Mouse (Mus musculus) heart, embryonic 13.5 days (tissue): ENCODE measurements around the gene Commd7. TPM values are rescaled to one million over a fixed set of nuclear protein-coding genes. Genes with fewer than 3 reads are reported as not detected.
"Not testable (repeated sequence)": the region's sequence is repeated elsewhere in the genome, so short reads cannot be mapped to it uniquely, and the experiment has no call there.

Experiments used
- ATAC-seq: fragments of 200-750 bp; cut with Nextera tagmentation; 2 replicates; pipeline ENCODE4 v1.8.0; 2017; ENCODE audit warnings: moderate TSS enrichment; ENCODE audit not compliant: insufficient number of reproducible peaks, low FRiP score, low TSS enrichment; ENCODE audit errors: extremely low read depth
- H3K27ac ChIP-seq: fragments of 300-500 bp; sonication (generic); replicated peaks from 2 replicates; pipeline ENCODE4 v1.5.1; 2015; ENCODE audit warnings: moderate library complexity, mild to moderate bottlenecking, inconsistent platforms
- H3K27me3 ChIP-seq: fragments of 300-500 bp; sonication (generic); replicated peaks from 2 replicates; pipeline ENCODE4 v1.6.1; 2015; ENCODE audit warnings: mild to moderate bottlenecking, inconsistent platforms
- H3K36me3 ChIP-seq: fragments of 300-500 bp; sonication (generic); 2 replicates; pipeline ENCODE4 v1.6.1; 2015; ENCODE audit warnings: mild to moderate bottlenecking, inconsistent platforms
- H3K4me1 ChIP-seq: fragments of 300-500 bp; sonication (generic); 2 replicates; pipeline ENCODE4 v1.6.1; 2015; ENCODE audit warnings: inconsistent platforms
- H3K4me2 ChIP-seq: fragments of 300-500 bp; sonication (generic); 2 replicates; pipeline ENCODE4 v1.6.1; 2015; ENCODE audit warnings: inconsistent platforms, mild to moderate bottlenecking, moderate library complexity
- H3K4me3 ChIP-seq: fragments of 300-500 bp; sonication (generic); 2 replicates; pipeline ENCODE4 v1.5.1; 2015; ENCODE audit warnings: moderate library complexity, mild to moderate bottlenecking, inconsistent platforms
- H3K9ac ChIP-seq: fragments of 300-500 bp; sonication (generic); 2 replicates; pipeline ENCODE4 v1.6.1; 2015; ENCODE audit warnings: inconsistent platforms, mild to moderate bottlenecking, moderate library complexity
- H3K9me3 ChIP-seq: fragments of 300-500 bp; sonication (generic); 2 replicates; pipeline ENCODE4 v1.6.1; 2016; ENCODE audit warnings: inconsistent platforms
- WGBS: fragments of 180-500 bp; shearing (Covaris S2); methylation state at CpG from one replicate; pipeline ENCODE4 v1.1.7; 2015; ENCODE audit warnings: mixed read lengths; 5-methylcytosine and 5-hydroxymethylcytosine counted together
- polyA plus RNA-seq: library from polyadenylated mRNA; unstranded; fragments of >200 nt; fragmentation: Nextera tagmentation; extraction: Ambion mirVana; gene quantifications from 2 replicates; pipeline ENCODE4 v1.2.1, GENCODE M21; 2015

Commd7 gene
- polyA plus RNA-seq = 55.1 and 63.2 TPM in 2 replicates

DNA sequence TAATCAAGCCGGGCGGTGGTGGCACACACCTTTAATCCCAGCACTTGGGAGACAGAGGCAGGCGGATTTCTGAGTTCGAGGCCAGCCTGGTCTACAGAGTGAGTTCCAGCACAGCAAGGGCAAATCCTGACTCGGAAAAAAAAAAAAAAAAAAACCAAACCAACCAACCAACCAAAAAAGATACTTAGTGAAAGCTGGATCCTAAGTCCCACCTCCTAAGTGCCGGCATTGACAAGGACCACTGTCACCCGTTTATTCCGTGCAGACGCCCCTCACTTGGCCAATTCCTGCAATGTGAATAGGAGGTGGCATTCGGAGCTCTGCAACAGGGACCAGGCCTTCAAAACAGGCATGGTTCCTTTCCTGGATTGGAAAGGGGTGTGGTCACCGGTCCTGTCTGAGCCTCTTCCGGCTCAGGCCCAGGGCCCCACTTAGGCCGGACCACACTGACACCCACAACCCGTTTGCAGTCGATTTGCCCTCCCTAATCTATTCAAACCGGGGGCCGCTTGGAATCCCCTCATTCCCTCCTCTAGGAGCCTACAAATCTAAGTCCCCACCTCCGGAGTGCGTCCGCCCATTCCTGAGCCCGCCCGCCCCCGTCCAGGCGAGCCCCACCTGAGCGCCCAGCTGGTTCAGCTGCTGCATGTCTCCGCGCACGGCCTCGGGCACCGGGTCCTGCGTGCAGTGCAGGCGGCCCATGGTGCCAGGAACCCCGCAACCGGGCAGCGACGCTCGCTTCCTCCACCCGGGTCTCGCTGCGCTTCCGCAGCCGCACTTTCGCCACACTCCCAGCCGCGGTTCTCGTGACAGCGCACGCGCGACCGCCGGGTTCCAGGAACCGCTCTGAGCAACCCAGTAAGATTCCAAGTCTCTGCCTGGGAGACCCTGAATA is at the start of gene Commd7:
Commd7 (minus strand) TSS at position 806 of the 895 bp plus-strand sequence.
- Histone ChIP-seq H3K27ac (peak within 1 kb of the TSS; percentile 88), H3K4me3 (peak within 1 kb of the TSS; percentile 71), H3K9ac (peak within 1 kb of the TSS; percentile 87), H3K4me1 (peaks cover 22% of the 10 kb centered on the region), H3K4me2 (peak within 1 kb of the TSS; percentile 75), H3K9me3 (no peaks in the 10 kb centered on the region), H3K27me3 (no peaks in the 10 kb centered on the region), H3K36me3 (peaks cover 19% of the 10 kb centered on the region)
- peak; percentile 59; the same call in 1 of the 2 replicates for ATAC-seq
- 3% methylated on average over 53 of the region's 53 CpGs for WGBS

DNA sequence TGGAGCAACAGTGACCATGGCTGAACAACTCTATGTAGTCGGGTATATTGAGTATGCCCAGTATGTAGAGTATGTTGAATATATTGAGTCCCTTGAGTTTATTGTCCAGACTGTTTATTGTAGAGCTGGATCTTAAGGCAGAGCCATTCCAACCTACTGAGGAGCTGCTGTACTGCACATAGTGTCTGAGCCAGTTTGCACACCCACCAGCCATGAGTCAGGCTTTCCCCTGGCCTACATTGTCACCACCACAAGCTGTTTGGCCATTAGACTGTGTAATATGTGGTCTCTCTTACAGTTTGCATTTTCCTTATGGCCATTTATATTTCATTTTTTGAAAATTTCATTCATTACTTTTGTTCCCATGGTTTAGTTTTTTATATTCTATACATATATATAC is 47.4 kb upstream of the Commd7 start:
- peaks cover 53% of the 10 kb centered on the region for H3K36me3 ChIP-seq
- H3K9ac ChIP-seq = no peak overlapping the region
- WGBS = 83% methylated on average over 1 of the region's 1 CpGs
- H3K4me2 ChIP-seq = no peak overlapping the region
- H3K4me3 ChIP-seq = no peak overlapping the region
- H3K27ac ChIP-seq = no peak overlapping the region
- no peaks in the 10 kb centered on the region for H3K9me3 ChIP-seq
- 0 out of 2 replicates have a peak, but pooled peaks cover 4% of the 10 kb centered on the region for H3K4me1 ChIP-seq
- ATAC-seq = no peak
- H3K27me3 ChIP-seq = no peaks in the 10 kb centered on the region

DNA sequence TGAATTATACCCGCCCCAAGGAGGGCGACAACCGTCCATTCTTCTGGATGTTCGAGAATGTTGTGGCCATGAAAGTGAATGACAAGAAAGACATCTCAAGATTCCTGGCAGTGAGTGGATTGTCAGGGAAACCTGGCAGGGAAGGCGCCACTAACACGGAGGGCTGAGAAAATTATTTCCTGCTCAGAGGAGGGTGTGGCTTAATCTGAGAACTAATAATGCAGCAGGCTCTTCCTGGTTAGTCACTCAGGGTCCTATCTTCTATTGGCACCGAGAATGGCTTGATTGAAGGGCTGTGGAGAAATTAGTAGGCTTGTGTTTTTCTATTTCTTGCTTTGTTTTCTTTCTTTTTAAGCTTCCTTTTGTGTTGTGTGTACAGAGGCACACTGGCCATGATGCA is 45.0 kb upstream of the Commd7 start:
- peaks cover 59% of the 10 kb centered on the region for H3K36me3 ChIP-seq
- no peak overlapping the region for H3K4me2 ChIP-seq
- H3K27me3 ChIP-seq = no peaks in the 10 kb centered on the region
- no peak overlapping the region for H3K27ac ChIP-seq
- ATAC-seq = no peak
- 81% methylated on average over 7 of the region's 7 CpGs for WGBS
- H3K9ac ChIP-seq = no peak overlapping the region
- H3K4me3 ChIP-seq = no peak overlapping the region
- no peaks in the 10 kb centered on the region for H3K9me3 ChIP-seq
- no peaks in the 10 kb centered on the region for H3K4me1 ChIP-seq

DNA sequence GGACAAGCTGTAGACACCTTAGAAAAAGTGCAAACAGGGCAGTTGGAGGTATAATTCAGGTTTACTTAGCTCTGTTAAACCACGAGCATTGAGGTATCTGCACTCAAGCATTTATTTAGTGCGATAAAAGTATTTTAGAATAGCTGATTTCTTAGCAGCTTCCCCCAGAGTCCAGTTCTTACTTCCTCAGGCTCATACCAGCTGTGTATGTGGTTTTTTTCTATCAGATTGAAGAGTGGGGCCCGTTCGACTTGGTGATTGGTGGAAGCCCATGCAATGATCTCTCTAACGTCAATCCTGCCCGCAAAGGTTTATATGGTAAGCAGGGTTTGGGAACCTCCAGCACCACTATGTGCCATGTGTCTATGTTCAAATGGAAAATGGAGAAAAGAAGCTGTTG is 44.4 kb upstream of the Commd7 start:
- no peaks in the 10 kb centered on the region for H3K9me3 ChIP-seq
- H3K9ac ChIP-seq = no peak overlapping the region
- 84% methylated on average over 6 of the region's 6 CpGs for WGBS
- H3K4me2 ChIP-seq = no peak overlapping the region
- ATAC-seq = no peak
- peaks cover 59% of the 10 kb centered on the region for H3K36me3 ChIP-seq
- H3K4me1 ChIP-seq = no peaks in the 10 kb centered on the region
- H3K27ac ChIP-seq = no peak overlapping the region
- H3K4me3 ChIP-seq = no peak overlapping the region
- no peaks in the 10 kb centered on the region for H3K27me3 ChIP-seq

DNA sequence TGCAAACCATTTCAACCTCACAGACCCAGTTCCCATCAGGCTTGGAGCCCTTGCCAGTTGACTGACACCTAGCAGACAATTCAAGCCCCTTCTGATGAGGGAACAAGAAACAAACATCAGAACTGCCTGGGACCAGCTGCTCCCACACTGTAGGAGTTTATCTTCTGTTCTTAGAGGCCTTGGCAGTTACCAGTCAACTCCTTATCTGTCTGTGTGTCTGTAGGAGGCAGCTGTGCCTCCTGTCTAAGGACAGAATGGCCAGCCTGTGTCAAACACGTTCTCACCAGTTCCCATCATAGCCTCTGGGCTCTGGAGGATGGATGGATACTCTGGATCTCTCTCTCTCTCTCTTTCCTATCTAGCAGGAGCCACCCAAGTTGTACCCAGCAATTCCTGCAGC is 42.8 kb upstream of the Commd7 start:
- H3K9ac ChIP-seq, H3K27me3 ChIP-seq, H3K27ac ChIP-seq, H3K4me2 ChIP-seq, ATAC-seq, H3K9me3 ChIP-seq, H3K4me1 ChIP-seq, H3K4me3 ChIP-seq: not testable (repeated sequence)
- peaks cover 47% of the 10 kb centered on the region for H3K36me3 ChIP-seq
- 23% methylated on average over 1 of the region's 1 CpGs for WGBS

DNA sequence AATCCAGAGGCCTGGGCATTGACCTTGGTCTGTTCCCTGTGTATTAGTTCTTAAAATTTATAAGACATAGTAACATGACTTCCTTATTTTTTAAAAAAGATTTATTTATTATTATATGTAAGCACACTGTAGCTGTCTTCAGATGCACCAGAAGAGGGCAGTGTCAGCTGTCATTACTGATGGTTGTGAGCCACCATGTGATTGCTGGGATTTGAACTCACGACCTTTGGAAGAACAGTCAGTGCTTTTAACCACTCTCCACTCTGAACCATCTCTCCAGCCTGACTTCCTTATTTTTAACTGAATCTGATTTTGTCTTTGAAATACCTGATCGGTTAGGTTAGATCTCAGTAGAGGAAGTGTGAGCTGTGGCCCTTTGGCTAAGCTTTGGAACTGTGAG is 40.0 kb upstream of the Commd7 start:
- Histone ChIP-seq H3K27me3 (no peaks in the 10 kb centered on the region), H3K36me3 (peaks cover 29% of the 10 kb centered on the region), H3K27ac (no peak overlapping the region), H3K4me2 (no peak overlapping the region), H3K9ac (no peak overlapping the region), H3K4me1 (no peaks in the 10 kb centered on the region), H3K9me3 (no peaks in the 10 kb centered on the region), H3K4me3 (no peak overlapping the region)
- 87% methylated on average over 2 of the region's 2 CpGs for WGBS
- no peak for ATAC-seq

DNA sequence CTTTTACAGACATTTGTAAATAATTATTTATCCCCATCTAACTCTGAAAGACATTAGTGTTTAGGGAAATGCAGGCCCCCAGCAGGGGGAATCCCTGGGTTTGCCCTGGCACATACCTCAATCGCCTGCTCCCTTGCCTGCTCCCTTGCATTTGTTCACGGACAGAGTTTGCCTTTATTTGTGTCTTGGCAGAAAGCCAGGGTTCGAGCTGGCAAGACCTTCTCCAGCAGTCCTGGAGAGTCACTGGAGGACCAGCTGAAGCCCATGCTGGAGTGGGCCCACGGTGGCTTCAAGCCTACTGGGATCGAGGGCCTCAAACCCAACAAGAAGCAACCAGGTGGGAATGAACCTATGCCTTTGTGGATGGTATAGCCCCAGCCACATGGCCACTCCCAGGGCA is 37.5 kb upstream of the Commd7 start:
- H3K4me3 ChIP-seq = no peak overlapping the region
- H3K9me3 ChIP-seq = no peaks in the 10 kb centered on the region
- peaks cover 21% of the 10 kb centered on the region for H3K36me3 ChIP-seq
- no peaks in the 10 kb centered on the region for H3K4me1 ChIP-seq
- peak; percentile 19; the same call in 1 of the 2 replicates for ATAC-seq
- no peaks in the 10 kb centered on the region for H3K27me3 ChIP-seq
- H3K4me2 ChIP-seq = no peak overlapping the region
- 46% methylated on average over 5 of the region's 5 CpGs for WGBS
- no peak overlapping the region for H3K9ac ChIP-seq
- H3K27ac ChIP-seq = no peak overlapping the region

DNA sequence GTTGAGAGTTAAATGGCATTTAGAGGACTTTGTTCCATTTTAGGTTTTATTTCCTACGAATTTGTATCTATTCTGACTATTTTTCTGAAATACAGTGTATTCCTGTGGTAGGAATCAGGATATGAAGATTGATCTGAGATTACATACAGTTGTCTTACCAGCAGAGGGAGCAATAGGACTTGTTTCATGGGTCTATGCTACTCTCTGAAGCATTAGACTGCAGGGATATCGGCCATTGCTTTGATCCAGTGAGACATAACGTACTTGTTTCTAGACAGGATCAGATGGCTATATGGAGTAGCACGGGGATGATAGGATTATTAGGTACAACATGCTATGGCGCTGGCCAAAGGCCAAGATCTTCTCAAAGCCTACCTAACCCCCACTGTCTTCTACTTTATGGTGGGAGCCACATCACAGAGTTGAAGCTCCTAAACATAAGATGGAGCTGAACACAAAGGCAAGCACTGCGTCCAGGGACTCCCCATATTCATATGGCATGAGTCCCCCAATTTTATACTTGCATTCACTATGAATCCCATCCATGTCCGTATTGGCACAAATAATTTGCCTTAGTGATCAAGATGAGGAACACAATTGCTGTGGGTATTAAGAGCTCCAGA is 36.3 kb upstream of the Commd7 start:
- Histone ChIP-seq H3K4me1 (no peaks in the 10 kb centered on the region), H3K4me2 (no peak overlapping the region), H3K36me3 (peaks cover 18% of the 10 kb centered on the region), H3K27ac (no peak overlapping the region), H3K9ac (no peak overlapping the region), H3K4me3 (no peak overlapping the region), H3K9me3 (no peaks in the 10 kb centered on the region), H3K27me3 (no peaks in the 10 kb centered on the region)
- no peak for ATAC-seq
- 56% methylated on average over 7 of the region's 7 CpGs for WGBS

DNA sequence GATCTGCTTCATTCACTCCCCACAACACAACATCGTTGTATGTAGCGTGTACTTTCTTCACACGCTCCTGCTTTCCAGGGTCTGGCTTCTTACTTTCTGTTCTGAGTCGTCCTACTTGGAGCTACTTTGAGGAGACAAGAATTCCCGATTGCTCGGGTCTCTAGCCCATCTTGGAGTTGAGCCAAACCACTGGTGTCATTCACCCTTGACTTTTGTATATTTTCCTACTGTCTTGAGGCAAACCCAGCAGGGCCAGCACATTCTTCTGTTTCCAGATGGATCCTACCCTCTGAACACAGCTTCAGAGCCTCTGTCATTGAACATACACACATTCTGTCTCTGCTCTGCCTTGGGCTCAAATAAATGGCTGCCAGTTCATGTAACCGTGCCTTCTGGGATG is 32.8 kb upstream of the Commd7 start:
- WGBS = 76% methylated on average over 7 of the region's 7 CpGs

DNA sequence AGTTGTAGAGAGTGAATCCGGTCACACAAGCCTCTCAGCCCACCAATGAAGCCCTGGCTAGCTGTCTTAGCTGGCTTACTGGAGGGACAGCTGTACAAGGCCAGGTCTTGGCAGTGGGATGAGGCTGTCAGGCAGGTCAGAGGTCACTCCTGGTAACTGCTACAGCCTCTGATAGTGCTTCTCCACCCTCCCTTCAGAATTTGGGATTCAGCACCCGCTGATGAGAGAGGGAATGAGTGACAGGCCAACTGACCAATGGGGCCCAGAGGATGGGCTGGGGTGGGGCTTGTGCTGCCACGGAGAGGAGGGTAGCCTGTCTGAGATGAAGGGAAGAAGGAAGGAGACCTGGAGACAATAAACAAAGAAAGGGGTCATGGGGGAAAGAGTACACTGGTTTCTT is 28.0 kb upstream of the Commd7 start:
- WGBS = 32% methylated on average over 3 of the region's 3 CpGs
- H3K9me3 ChIP-seq = no peaks in the 10 kb centered on the region
- H3K4me2 ChIP-seq = no peak overlapping the region
- H3K27ac ChIP-seq = no peak overlapping the region
- no peaks in the 10 kb centered on the region for H3K4me1 ChIP-seq
- no peak overlapping the region for H3K4me3 ChIP-seq
- no peak for ATAC-seq
- no peak overlapping the region for H3K9ac ChIP-seq
- no peaks in the 10 kb centered on the region for H3K27me3 ChIP-seq
- H3K36me3 ChIP-seq = peaks cover 27% of the 10 kb centered on the region

More for the DNA sequence above, 32.8 kb upstream of the Commd7 start:
- H3K9ac ChIP-seq = no peak overlapping the region
- H3K4me2 ChIP-seq = no peak overlapping the region
- no peak for ATAC-seq
- H3K27me3 ChIP-seq = no peaks in the 10 kb centered on the region
- H3K4me1 ChIP-seq = no peaks in the 10 kb centered on the region
- no peak overlapping the region for H3K4me3 ChIP-seq
- peaks cover 35% of the 10 kb centered on the region for H3K36me3 ChIP-seq
- H3K9me3 ChIP-seq = no peaks in the 10 kb centered on the region
- no peak overlapping the region for H3K27ac ChIP-seq

DNA sequence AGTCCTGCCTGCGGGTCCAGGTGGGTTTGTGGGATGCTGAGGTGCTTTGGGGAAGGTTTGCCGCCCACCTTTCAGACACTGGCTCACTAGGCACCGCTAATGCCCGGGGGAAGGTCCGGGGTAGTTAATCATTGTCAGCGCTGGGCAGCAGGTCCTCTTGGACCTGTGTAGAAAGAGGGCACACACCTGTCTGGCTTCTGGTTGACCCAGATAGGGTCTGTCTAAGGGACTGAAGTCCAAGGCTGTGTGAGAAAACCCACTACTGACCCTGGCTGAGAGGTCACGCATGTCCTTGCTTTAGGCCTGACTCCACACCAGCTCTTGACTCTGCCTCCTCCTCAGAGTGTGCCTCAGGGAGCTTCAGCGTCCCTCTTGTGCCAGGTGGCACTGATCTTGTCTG is 25.1 kb upstream of the Commd7 start:
- not testable (repeated sequence) for ATAC-seq, H3K4me1 ChIP-seq, H3K4me3 ChIP-seq, H3K9ac ChIP-seq, H3K9me3 ChIP-seq, H3K27me3 ChIP-seq, H3K27ac ChIP-seq, H3K4me2 ChIP-seq
- peaks cover 12% of the 10 kb centered on the region for H3K36me3 ChIP-seq
- WGBS = 84% methylated on average over 8 of the region's 8 CpGs
